Mouse (Mus musculus) liver, adult 2 months (tissue): ENCODE data around the gene Pmvk. TPM values are rescaled to one million over a fixed set of nuclear protein-coding genes. Genes with fewer than 3 reads are reported as not detected.
A peak's percentile ranks its signal among the peaks of the same experiment; 100 is the strongest.

ENCODE experiments used
- DNase-seq: peaks from one replicate; pipeline ENCODE4 v3.0.0-alpha.2; 2011; ENCODE audit warnings: low read depth, low spot score; ENCODE audit errors: extremely low read depth
- H3K27ac ChIP-seq: fragments of 200-500 bp; replicated peaks from 2 replicates; pipeline ENCODE4 v1.5.1; 2012; ENCODE audit warnings: low read depth, mild to moderate bottlenecking, control low read depth, inconsistent platforms, low read length; ENCODE audit not compliant: insufficient read depth
- H3K27me3 ChIP-seq: fragments of 200-500 bp; 2 replicates; pipeline ENCODE4 v1.6.1; 2012; ENCODE audit warnings: mild to moderate bottlenecking, moderate library complexity, low read length, inconsistent platforms; ENCODE audit not compliant: control insufficient read depth, insufficient read depth
- H3K36me3 ChIP-seq: fragments of 200-500 bp; 2 replicates; pipeline ENCODE4 v1.6.1; 2012; ENCODE audit warnings: low read length, inconsistent platforms; ENCODE audit not compliant: control insufficient read depth, insufficient read depth
- H3K4me1 ChIP-seq: fragments of 200-500 bp; 2 replicates; pipeline ENCODE4 v1.6.1; 2011; ENCODE audit warnings: low read length; ENCODE audit not compliant: control insufficient read depth, insufficient read depth
- H3K4me3 ChIP-seq: fragments of 200-500 bp; 2 replicates; pipeline ENCODE4 v1.5.1; 2011; ENCODE audit warnings: low read depth, mild to moderate bottlenecking, control low read depth, low read length, moderate library complexity; ENCODE audit not compliant: insufficient read depth
- H3K79me2 ChIP-seq: fragments of 200-500 bp; 2 replicates; pipeline ENCODE4 v1.6.1; 2012; ENCODE audit warnings: inconsistent platforms, mild to moderate bottlenecking, low read length, moderate library complexity; ENCODE audit not compliant: control insufficient read depth, insufficient read depth
- H3K9ac ChIP-seq: fragments of 200-500 bp; 2 replicates; pipeline ENCODE4 v1.6.1; 2012; ENCODE audit warnings: low read depth, mild to moderate bottlenecking, control low read depth, inconsistent platforms, low read length
- CTCF ChIP-seq: fragments of 200-500 bp; IDR thresholded peaks from 2 replicates; pipeline ENCODE4 v1.5.1; 2011; ENCODE audit warnings: low read depth, low read length, control low read depth
- POLR2A ChIP-seq: fragments of 200-500 bp; IDR thresholded peaks from 2 replicates; pipeline ENCODE4 v1.6.1; 2011; ENCODE audit warnings: low read length, control low read depth; ENCODE audit not compliant: insufficient read depth; ENCODE audit errors: extremely low read depth
- WGBS: fragments of 180-500 bp; shearing (Covaris S2); methylation state at CpG from one replicate; pipeline ENCODE4 v1.1.7; 2018; 5-methylcytosine and 5-hydroxymethylcytosine counted together
- polyA plus RNA-seq: library from polyadenylated mRNA; depleted of rRNA; stranded (reverse); fragments of >200 nt; gene quantifications from 2 replicates; pipeline ENCODE4 v1.2.3, GENCODE M21; 2012
- total RNA-seq: library from RNA; depleted of rRNA; stranded (reverse); fragments of >200 nt; gene quantifications from 2 replicates; pipeline ENCODE4 v1.2.3, GENCODE M21; 2014

Pmvk gene
- total and polyA plus RNA-seq, 2 experiments: 108 to 112 TPM

DNA sequence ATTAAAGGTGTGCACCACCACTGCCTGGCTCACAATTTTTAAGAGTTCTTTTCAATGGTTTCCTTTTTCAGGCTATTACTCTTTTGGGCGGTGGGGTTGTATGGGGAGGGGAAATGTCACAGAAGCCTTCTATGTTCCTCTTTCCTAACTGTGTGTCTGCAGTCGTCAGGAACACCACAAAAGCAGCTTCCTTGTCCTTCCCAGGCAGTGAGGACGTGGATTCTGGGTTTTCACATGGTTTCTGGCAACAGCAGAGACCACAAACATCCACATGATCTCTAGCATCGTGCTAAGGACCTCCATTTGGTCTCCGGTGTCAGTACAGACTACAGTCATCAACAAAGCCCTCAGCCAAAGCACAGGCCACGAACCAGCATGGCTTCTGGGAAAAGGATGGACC is 19.5 kb downstream of the Pmvk start:
- no peaks in the 10 kb centered on the region for H3K79me2 ChIP-seq
- WGBS: 80% methylated on average over 6 of the region's 6 CpGs
- no peak overlapping the region for H3K9ac ChIP-seq
- no peaks in the 10 kb centered on the region for H3K4me1 ChIP-seq
- no peak overlapping the region for H3K27ac ChIP-seq
- no peak for DNase-seq
- TF ChIP-seq POLR2A: no peak
- TF ChIP-seq CTCF: no peak
- H3K27me3 ChIP-seq: no peaks in the 10 kb centered on the region
- H3K4me3 ChIP-seq: no peak overlapping the region
- H3K36me3 ChIP-seq: no peaks in the 10 kb centered on the region

DNA sequence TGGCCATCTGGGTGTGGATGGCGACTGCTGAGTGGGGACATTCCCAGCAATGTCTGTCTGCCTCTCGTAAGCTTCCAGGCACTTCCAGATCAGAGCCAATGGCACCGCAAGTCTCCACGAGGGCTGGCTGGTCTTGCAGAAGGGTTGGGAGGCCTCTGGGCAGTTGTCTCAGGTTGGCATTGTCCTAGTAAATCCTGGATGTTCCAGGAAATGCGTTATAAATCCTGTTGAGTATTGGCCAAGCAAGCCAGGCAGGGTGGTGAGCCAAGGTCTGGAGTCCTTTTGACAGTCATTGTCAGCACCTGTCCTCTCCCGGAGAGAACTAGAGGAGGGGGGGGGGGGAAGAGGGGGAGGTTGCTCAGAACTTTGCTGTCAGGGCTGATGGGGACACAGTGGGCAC is 24.7 kb downstream of the Pmvk start:
- Histone ChIP-seq H3K79me2 (no peaks in the 10 kb centered on the region), H3K27me3 (no peaks in the 10 kb centered on the region), H3K27ac (no peak overlapping the region), H3K4me3 (no peak overlapping the region), H3K9ac (no peak overlapping the region), H3K36me3 (no peaks in the 10 kb centered on the region), H3K4me1 (no peaks in the 10 kb centered on the region)
- 78% methylated on average over 6 of the region's 6 CpGs for WGBS
- DNase-seq: no peak
- TF ChIP-seq POLR2A: no peak
- no peak for TF ChIP-seq CTCF

DNA sequence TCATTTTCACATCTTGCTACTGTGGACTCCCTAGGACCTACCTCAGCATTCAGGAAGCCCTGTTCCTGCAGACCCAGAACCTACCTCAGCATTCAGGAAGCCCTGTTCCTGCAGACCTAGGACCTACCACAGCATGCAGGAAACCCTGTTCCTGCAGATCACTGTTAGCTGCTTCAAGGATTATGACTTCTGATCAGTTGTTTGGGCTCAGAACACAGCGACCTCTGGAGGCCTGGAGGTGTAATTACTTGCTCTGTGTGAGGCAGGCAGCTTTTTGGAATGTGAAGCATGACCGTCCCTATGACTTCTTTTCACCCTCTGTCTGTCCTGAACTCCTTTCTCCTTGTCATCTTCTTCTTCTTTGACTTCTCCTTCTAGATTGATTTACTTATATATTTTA is 27.1 kb downstream of the Pmvk start:
- no peaks in the 10 kb centered on the region for H3K27me3 ChIP-seq
- H3K27ac ChIP-seq: no peak overlapping the region
- DNase-seq: peak; percentile 24
- no peak overlapping the region for H3K4me3 ChIP-seq
- H3K9ac ChIP-seq: no peak overlapping the region
- no peaks in the 10 kb centered on the region for H3K79me2 ChIP-seq
- TF ChIP-seq CTCF (peak; percentile 62), POLR2A (no peak)
- no peaks in the 10 kb centered on the region for H3K36me3 ChIP-seq
- 48% methylated on average over 2 of the region's 2 CpGs for WGBS
- H3K4me1 ChIP-seq: no peaks in the 10 kb centered on the region

DNA sequence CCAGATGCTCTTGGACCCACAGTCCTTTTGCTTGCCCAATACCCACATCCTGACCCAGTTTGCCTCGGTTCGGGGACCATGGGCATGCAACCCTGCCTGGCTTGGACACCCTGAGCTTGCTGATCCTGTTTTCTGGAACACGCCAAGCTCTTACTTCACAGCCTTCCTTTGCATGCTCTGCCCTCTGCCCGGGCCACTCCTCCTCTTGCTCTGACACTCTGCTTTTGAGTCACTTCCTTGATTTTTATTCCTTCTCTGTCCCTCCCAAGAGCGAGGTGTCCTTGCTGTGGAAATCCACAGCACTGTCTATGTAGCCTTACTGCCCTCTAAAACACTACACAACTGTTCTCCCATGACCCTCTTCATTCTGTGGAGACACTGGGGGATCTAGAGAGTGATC is 27.9 kb downstream of the Pmvk start:
- H3K9ac ChIP-seq: no peak overlapping the region
- no peaks in the 10 kb centered on the region for H3K4me1 ChIP-seq
- no peaks in the 10 kb centered on the region for H3K27me3 ChIP-seq
- WGBS: 64% methylated on average over 5 of the region's 5 CpGs
- no peak for DNase-seq
- no peaks in the 10 kb centered on the region for H3K79me2 ChIP-seq
- TF ChIP-seq POLR2A (no peak), CTCF (no peak)
- H3K36me3 ChIP-seq: no peaks in the 10 kb centered on the region
- no peak overlapping the region for H3K27ac ChIP-seq
- no peak overlapping the region for H3K4me3 ChIP-seq

DNA sequence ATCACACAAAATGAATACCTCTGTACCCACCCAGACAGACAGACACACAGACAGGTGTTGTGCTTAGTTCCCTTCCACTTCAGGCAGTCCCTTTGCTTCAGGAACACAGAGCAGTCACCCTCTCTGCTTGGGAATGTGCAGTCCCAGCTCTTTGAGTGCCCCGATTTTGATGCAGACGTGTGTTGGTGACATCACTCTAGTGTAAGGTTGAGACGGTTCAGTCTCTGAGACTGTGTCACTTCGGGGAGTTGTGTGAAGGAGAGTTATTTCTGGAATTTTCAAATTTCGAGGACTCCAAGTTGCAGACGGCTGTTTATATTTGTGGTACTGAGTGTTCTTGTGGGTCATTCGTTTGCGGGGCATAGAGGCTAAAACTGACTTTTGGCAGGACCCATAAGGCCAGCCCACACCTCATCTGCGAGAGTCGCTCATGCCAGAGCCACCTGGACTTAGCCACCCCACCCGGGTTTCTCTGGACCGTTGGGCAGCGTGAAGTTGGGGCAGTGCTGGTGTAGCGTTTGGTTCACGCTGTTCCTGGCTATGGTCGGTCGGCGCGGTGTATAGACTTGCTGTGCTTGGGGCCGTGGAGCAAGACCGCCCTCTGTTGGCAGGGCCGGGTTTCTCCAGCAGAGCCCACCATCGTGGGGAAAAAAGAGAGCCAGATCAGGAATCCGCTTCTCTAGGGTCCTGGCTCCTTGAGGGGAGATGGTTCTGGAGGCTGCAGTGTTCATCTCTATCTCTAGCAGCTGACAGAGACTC is 30.6 kb downstream of the Pmvk start:
- no peaks in the 10 kb centered on the region for H3K79me2 ChIP-seq
- H3K4me1 ChIP-seq: no peaks in the 10 kb centered on the region
- 0 out of 2 replicates have a peak overlapping the region, but pooled peaks have one; percentile 16 for H3K9ac ChIP-seq
- peak; percentile 97 for TF ChIP-seq CTCF
- no peak for TF ChIP-seq POLR2A
- WGBS: 16% methylated on average over 24 of the region's 24 CpGs
- no peak overlapping the region; the same call in 1 of the 2 replicates for H3K4me3 ChIP-seq
- no peak overlapping the region for H3K27ac ChIP-seq
- peak; percentile 45 for DNase-seq
- H3K27me3 ChIP-seq: no peaks in the 10 kb centered on the region
- no peaks in the 10 kb centered on the region for H3K36me3 ChIP-seq

DNA sequence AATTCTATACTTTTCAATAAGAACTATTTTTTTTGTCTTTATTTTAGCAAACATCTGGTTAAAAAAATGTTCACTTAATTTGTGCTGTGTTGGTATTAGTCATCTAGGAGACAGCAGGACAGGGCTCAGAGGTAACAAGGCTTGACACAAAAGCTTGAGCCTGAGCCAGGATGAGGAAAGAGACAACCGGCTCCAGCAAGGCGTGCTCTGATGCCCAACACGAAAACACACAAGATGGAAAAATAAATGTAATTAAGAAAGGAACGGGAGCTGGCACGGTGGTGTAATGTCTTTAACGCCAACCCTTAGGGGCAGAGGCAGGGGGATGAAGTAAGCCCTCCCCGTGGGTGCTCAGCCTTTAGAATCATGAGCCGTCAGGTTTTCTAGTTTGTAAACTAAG is 31.8 kb downstream of the Pmvk start:
- no peak for DNase-seq
- WGBS: 84% methylated on average over 8 of the region's 8 CpGs
- Histone ChIP-seq H3K27me3 (no peaks in the 10 kb centered on the region), H3K36me3 (no peaks in the 10 kb centered on the region), H3K9ac (no peak overlapping the region), H3K4me3 (no peak overlapping the region), H3K27ac (no peak overlapping the region), H3K79me2 (no peaks in the 10 kb centered on the region), H3K4me1 (no peaks in the 10 kb centered on the region)
- TF ChIP-seq CTCF (no peak), POLR2A (no peak)
